Mouse (Mus musculus): ENCODE measurements at regions not wholly inside any gene's neighbourhood (a gene's known extent, or its start where the extent isn't known, plus 50 kb on each side); places are given as distances from the start of the nearest gene placed in this dataset.

DNA sequence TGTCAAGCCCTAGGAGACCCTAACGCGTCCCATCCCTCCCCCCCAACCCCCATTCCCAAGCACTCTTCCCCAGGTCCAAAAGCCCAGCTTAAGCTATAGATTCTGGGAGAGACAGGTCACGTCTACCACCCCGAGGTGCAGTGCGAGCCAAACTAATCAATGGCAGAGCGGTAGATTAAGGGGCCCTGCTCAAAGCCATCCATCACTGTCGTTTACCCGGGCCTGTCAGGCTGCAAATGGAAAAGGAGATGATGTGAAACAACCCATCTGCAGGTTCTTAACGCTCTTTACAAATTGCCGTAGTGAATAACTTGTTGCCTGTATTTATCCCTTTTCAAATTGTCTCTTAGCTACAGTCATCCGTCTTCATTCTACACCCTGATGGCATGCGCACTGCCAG lies 126.2 kb upstream of the Nectin1 start:
- no peak for ATAC-seq
- no peaks in the 10 kb centered on the region for H3K27me3 ChIP-seq (replicated peaks; ENCODE audit: control insufficient read depth, insufficient read depth, low read length)
- 12% methylated on average over 12 of the region's 12 CpGs for WGBS
- H3K4me1 ChIP-seq (ENCODE audit: control insufficient read depth, insufficient read depth, low read length): no peaks in the 10 kb centered on the region
- no peak overlapping the region for H3K27ac ChIP-seq (ENCODE audit: low read length)
- H3K9me3 ChIP-seq (ENCODE audit: control insufficient read depth, low read length): no peaks in the 10 kb centered on the region
- H3K36me3 ChIP-seq (ENCODE audit: control insufficient read depth, insufficient read depth, low read length): no peaks in the 10 kb centered on the region
- no peak overlapping the region for H3K4me2 ChIP-seq (ENCODE audit: low read depth, low read length)
- H3K4me3 ChIP-seq (ENCODE audit: low read length): no peak overlapping the region
- H3K9ac ChIP-seq (ENCODE audit: low read depth, low read length): no peak overlapping the region

DNA sequence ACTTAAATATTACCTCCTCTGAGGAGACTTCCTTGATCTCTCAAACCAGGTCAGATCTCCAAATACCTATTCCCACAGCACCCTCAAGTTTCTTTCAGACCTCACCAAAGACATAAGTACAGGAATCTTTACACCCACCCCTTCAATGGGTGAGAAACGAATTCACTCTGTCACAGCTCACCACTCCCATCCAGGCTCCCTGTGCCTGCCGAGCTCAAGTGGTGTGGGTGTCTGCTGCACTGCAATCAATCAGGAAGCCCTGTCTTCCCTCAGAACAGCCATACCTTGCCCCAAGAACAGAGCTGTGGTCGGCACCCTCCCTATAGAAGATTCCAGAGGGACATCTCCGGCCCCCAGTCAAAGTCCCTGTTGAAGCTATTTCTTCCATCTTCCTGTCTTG lies 116.2 kb upstream of the Nectin1 start:
- Histone ChIP-seq H3K36me3 (ENCODE audit: control insufficient read depth, insufficient read depth, low read length) (no peaks in the 10 kb centered on the region), H3K9me3 (ENCODE audit: control insufficient read depth, low read length) (no peaks in the 10 kb centered on the region), H3K27me3 (replicated peaks; ENCODE audit: control insufficient read depth, insufficient read depth, low read length) (no peaks in the 10 kb centered on the region), H3K4me1 (ENCODE audit: control insufficient read depth, insufficient read depth, low read length) (no peaks in the 10 kb centered on the region), H3K4me2 (ENCODE audit: low read depth, low read length) (no peak overlapping the region), H3K4me3 (ENCODE audit: low read length) (no peak overlapping the region), H3K27ac (ENCODE audit: low read length) (no peak overlapping the region), H3K9ac (ENCODE audit: low read depth, low read length) (no peak overlapping the region)
- ATAC-seq: no peak
- WGBS: 41% methylated on average over 4 of the region's 4 CpGs

DNA sequence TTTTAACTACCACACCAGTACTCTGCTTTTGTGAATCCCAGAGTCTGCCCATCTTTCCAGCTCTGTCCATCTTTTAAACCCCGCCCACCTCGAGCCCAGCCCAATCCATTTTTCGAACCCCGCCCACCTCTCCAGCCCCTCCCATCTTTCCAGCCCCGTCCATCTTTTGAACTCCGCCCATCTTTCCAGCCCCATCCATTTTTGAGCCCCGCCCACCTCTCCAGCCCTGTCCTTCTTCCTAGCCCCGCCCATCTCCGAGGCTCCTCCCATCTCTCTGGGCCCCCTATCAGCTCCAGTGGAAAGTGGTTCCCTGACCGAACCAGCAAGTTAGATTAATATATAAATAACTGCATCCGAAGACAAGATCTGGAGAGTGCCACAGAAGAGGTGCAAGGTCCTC lies 115.0 kb upstream of the Nectin1 start:
- H3K36me3 ChIP-seq (ENCODE audit: control insufficient read depth, insufficient read depth, low read length): no peaks in the 10 kb centered on the region
- H3K4me2 ChIP-seq (ENCODE audit: low read depth, low read length): no peak overlapping the region
- H3K4me1 ChIP-seq (ENCODE audit: control insufficient read depth, insufficient read depth, low read length): no peaks in the 10 kb centered on the region
- no peak overlapping the region for H3K27ac ChIP-seq (ENCODE audit: low read length)
- 31% methylated on average over 11 of the region's 11 CpGs for WGBS
- no peak overlapping the region for H3K4me3 ChIP-seq (ENCODE audit: low read length)
- no peak for ATAC-seq
- H3K27me3 ChIP-seq (replicated peaks; ENCODE audit: control insufficient read depth, insufficient read depth, low read length): no peaks in the 10 kb centered on the region
- H3K9ac ChIP-seq (ENCODE audit: low read depth, low read length): no peak overlapping the region
- no peaks in the 10 kb centered on the region for H3K9me3 ChIP-seq (ENCODE audit: control insufficient read depth, low read length)

DNA sequence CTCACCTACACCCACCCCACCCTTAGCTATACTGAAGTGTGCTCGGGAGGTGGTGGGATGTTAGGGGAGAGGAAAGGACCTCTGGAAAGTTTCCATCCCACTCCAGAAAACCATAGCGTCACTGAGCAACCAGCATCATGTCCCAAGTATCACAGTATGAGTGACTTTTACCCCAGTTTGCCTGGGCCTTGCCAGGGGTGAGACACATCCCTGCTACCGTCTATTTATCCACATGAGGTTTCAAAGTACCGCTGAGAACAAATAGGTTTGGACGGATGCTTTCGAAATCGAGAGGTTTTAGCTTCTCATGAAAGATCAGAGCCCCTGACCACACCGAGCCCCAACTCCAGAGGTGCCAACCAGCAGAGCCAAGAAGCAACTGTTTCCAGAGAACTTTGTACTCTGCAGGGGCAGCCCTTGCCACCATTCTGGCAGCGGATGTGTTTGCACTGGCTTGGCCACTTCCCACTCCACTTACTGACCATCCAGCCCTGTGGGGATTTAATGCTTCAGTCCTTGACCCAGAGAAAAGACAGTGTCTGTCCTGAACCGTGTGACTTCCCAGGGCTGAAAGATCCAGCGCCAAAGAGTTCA lies 107.3 kb upstream of the Nectin1 start:
- Histone ChIP-seq H3K4me2 (ENCODE audit: low read depth, low read length) (no peak overlapping the region), H3K4me3 (ENCODE audit: low read length) (no peak overlapping the region), H3K27ac (ENCODE audit: low read length) (no peak overlapping the region), H3K27me3 (replicated peaks; ENCODE audit: control insufficient read depth, insufficient read depth, low read length) (no peaks in the 10 kb centered on the region), H3K4me1 (ENCODE audit: control insufficient read depth, insufficient read depth, low read length) (no peaks in the 10 kb centered on the region), H3K9ac (ENCODE audit: low read depth, low read length) (no peak overlapping the region), H3K36me3 (ENCODE audit: control insufficient read depth, insufficient read depth, low read length) (no peaks in the 10 kb centered on the region), H3K9me3 (ENCODE audit: control insufficient read depth, low read length) (no peaks in the 10 kb centered on the region)
- ATAC-seq: no peak
- 79% methylated on average over 11 of the region's 11 CpGs for WGBS

DNA sequence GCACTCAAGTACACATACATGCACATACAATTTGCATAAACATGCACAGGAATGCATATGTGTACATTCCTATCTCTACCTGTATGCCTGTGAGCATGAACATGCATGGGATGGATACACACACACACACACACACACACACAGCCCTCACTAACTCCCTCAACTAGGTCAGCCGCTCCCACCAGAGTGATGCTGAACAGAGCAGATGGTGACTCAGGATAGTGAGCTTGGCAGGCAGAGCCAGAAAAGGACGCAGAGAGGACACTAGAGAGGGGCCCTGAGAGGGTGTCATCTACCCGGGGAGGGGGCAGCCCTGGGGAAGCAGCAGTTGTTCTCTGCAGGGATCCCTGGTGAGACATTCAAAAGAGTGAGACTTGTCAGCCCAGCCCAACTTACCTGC lies 85.6 kb upstream of the Nectin1 start:
- WGBS: 55% methylated on average over 3 of the region's 3 CpGs
- Histone ChIP-seq H3K4me2 (ENCODE audit: low read depth, low read length) (no peak overlapping the region), H3K4me3 (ENCODE audit: low read length) (no peak overlapping the region), H3K36me3 (ENCODE audit: control insufficient read depth, insufficient read depth, low read length) (no peaks in the 10 kb centered on the region), H3K4me1 (ENCODE audit: control insufficient read depth, insufficient read depth, low read length) (no peaks in the 10 kb centered on the region), H3K9me3 (ENCODE audit: control insufficient read depth, low read length) (no peaks in the 10 kb centered on the region), H3K9ac (ENCODE audit: low read depth, low read length) (no peak overlapping the region), H3K27me3 (replicated peaks; ENCODE audit: control insufficient read depth, insufficient read depth, low read length) (no peaks in the 10 kb centered on the region), H3K27ac (ENCODE audit: low read length) (no peak overlapping the region)
- ATAC-seq: no peak

DNA sequence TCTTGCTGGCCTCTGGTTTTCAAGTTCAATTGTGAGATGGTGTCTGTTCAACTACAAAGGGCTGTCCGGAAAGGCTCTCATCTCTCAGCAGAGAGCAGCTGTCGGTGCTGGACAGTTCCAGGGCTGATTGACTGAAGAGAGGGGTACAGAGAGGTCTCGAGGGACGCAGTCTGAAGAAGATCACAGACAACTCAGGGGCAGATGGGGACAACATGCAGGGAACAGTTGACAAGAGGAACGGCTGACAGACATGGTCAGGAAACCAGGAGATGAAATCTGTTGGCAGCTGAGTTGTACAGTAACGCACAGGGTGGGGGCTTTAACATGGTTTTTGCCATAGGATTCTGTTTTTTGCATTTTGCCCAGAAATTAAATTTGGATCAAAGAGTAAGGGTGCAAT lies 84.5 kb upstream of the Nectin1 start:
- H3K4me1 ChIP-seq (ENCODE audit: control insufficient read depth, insufficient read depth, low read length): no peaks in the 10 kb centered on the region
- H3K4me2 ChIP-seq (ENCODE audit: low read depth, low read length): no peak overlapping the region
- no peaks in the 10 kb centered on the region for H3K36me3 ChIP-seq (ENCODE audit: control insufficient read depth, insufficient read depth, low read length)
- no peak overlapping the region for H3K4me3 ChIP-seq (ENCODE audit: low read length)
- no peak overlapping the region for H3K9ac ChIP-seq (ENCODE audit: low read depth, low read length)
- no peaks in the 10 kb centered on the region for H3K9me3 ChIP-seq (ENCODE audit: control insufficient read depth, low read length)
- no peak for ATAC-seq
- WGBS: 57% methylated on average over 6 of the region's 6 CpGs
- no peaks in the 10 kb centered on the region for H3K27me3 ChIP-seq (replicated peaks; ENCODE audit: control insufficient read depth, insufficient read depth, low read length)
- H3K27ac ChIP-seq (ENCODE audit: low read length): no peak overlapping the region

DNA sequence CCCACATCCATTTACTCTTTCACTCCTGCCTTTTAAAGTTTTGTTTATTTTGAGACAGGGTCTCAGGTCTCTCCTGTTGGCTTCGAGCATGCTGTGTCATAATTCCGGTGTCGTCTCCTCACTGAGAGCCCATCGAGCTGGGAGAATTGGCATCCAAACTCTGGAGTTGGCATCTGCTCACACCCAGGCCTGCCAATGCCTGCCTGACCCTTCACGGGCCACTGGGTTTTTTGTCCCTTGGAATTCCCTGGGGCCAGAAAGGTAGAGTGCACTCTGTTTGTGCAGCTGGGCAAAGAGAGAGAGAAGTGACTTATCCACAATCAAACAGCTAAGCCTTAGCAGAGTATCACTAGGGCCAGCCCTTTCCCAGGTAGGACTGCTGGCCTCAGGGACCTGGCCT lies 83.6 kb upstream of the Nectin1 start:
- Histone ChIP-seq H3K36me3 (ENCODE audit: control insufficient read depth, insufficient read depth, low read length) (no peaks in the 10 kb centered on the region), H3K4me2 (ENCODE audit: low read depth, low read length) (no peak overlapping the region), H3K9ac (ENCODE audit: low read depth, low read length) (no peak overlapping the region), H3K27ac (ENCODE audit: low read length) (no peak overlapping the region), H3K27me3 (replicated peaks; ENCODE audit: control insufficient read depth, insufficient read depth, low read length) (no peaks in the 10 kb centered on the region), H3K4me3 (ENCODE audit: low read length) (no peak overlapping the region), H3K9me3 (ENCODE audit: control insufficient read depth, low read length) (no peaks in the 10 kb centered on the region), H3K4me1 (ENCODE audit: control insufficient read depth, insufficient read depth, low read length) (no peaks in the 10 kb centered on the region)
- no peak for ATAC-seq
- 73% methylated on average over 5 of the region's 5 CpGs for WGBS

DNA sequence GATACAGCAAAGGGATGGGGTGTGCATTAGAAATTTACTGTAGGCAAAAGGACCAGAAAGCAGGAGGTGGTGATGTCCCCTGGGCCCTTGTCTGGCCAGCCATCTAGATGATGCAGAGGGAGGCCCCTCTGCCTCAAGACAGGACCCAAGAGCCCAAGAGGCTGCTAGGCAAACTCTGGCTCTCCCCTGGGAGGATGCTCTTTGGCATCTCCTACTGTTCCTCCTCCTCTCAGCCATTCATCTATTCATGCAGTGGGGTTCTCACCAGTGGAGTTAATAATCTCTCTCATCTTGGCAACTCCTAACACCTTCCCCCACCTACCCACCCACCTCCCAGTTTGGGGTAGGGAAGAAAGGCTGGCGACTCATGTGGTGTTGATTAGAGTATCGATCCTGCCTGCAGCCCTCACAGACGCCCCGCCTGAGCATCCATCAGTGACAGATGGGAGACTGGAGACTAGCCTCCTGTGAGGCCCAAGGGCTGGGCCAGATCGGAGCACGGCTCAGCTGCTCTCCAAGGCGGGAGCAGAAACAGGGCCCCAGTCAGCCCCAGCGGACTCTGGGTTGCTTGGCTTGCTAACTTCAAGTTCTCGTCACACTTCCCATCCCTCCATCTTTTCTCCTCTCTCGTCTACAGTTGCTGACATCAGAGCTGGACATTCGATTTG lies 82.8 kb upstream of the Nectin1 start:
- Histone ChIP-seq H3K27me3 (replicated peaks; ENCODE audit: control insufficient read depth, insufficient read depth, low read length) (no peaks in the 10 kb centered on the region), H3K9ac (ENCODE audit: low read depth, low read length) (no peak overlapping the region), H3K27ac (ENCODE audit: low read length) (no peak overlapping the region), H3K4me3 (ENCODE audit: low read length) (no peak overlapping the region), H3K4me1 (ENCODE audit: control insufficient read depth, insufficient read depth, low read length) (no peaks in the 10 kb centered on the region), H3K36me3 (ENCODE audit: control insufficient read depth, insufficient read depth, low read length) (no peaks in the 10 kb centered on the region), H3K9me3 (ENCODE audit: control insufficient read depth, low read length) (no peaks in the 10 kb centered on the region), H3K4me2 (ENCODE audit: low read depth, low read length) (no peak overlapping the region)
- 34% methylated on average over 11 of the region's 11 CpGs for WGBS
- ATAC-seq: no peak

DNA sequence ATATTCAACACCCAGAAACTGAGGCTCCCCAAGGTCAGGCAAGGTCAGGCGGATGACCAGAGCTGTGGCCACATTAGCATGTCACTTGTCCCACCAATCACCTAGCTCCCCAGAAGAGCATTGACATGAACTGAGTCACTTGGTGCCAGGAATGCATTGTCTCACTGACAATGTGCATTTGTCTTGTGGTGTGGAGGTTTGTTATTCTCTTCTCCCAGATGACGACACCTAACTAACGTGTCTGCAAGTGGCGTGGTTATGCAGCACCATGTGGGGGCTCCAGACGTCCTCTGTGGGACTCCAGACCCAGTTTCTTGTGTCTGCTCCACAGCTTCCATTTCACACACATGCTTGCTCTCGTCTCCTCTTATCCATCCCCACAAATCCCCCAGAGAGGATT lies 82.1 kb upstream of the Nectin1 start:
- ATAC-seq: no peak
- no peak overlapping the region for H3K4me2 ChIP-seq (ENCODE audit: low read depth, low read length)
- 63% methylated on average over 6 of the region's 6 CpGs for WGBS
- no peaks in the 10 kb centered on the region for H3K9me3 ChIP-seq (ENCODE audit: control insufficient read depth, low read length)
- no peak overlapping the region for H3K4me3 ChIP-seq (ENCODE audit: low read length)
- no peaks in the 10 kb centered on the region for H3K27me3 ChIP-seq (replicated peaks; ENCODE audit: control insufficient read depth, insufficient read depth, low read length)
- H3K27ac ChIP-seq (ENCODE audit: low read length): no peak overlapping the region
- H3K9ac ChIP-seq (ENCODE audit: low read depth, low read length): no peak overlapping the region
- H3K4me1 ChIP-seq (ENCODE audit: control insufficient read depth, insufficient read depth, low read length): no peaks in the 10 kb centered on the region
- H3K36me3 ChIP-seq (ENCODE audit: control insufficient read depth, insufficient read depth, low read length): no peaks in the 10 kb centered on the region

DNA sequence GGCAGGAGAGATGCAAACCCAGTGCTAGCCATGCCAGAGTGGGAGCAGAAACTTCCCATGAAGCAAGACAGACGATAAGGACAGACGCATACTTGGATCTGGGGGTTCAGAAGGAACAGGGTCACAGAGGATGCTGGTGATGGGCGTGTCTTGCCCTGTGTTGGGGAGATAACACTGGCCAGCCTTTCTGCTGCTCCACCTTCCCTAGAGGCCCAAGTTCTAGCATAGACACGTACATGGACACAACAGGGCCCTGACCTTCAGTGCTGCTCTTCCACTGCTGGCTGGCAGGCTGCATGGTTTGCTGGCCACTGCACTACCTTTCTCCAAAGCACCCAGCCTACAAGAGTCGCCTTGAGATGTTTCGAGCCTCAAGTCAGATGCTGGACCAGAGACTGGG lies 76.4 kb upstream of the Nectin1 start:
- no peaks in the 10 kb centered on the region for H3K36me3 ChIP-seq (ENCODE audit: control insufficient read depth, insufficient read depth, low read length)
- no peak overlapping the region for H3K4me2 ChIP-seq (ENCODE audit: low read depth, low read length)
- H3K9me3 ChIP-seq (ENCODE audit: control insufficient read depth, low read length): no peaks in the 10 kb centered on the region
- no peaks in the 10 kb centered on the region for H3K27me3 ChIP-seq (replicated peaks; ENCODE audit: control insufficient read depth, insufficient read depth, low read length)
- H3K27ac ChIP-seq (ENCODE audit: low read length): no peak overlapping the region
- H3K9ac ChIP-seq (ENCODE audit: low read depth, low read length): no peak overlapping the region
- no peak for ATAC-seq
- H3K4me3 ChIP-seq (ENCODE audit: low read length): no peak overlapping the region
- WGBS: 85% methylated on average over 6 of the region's 6 CpGs
- H3K4me1 ChIP-seq (ENCODE audit: control insufficient read depth, insufficient read depth, low read length): no peaks in the 10 kb centered on the region

Data from intestine, embryonic 16.5 days (tissue).